Mouse (Mus musculus) cortical plate, adult 2 months (tissue): ENCODE data around the gene Csnk2a2.

Experiments
- CTCF ChIP-seq: fragments of 200-500 bp; IDR thresholded peaks from 2 replicates; pipeline ENCODE4 v1.5.1; 2011; ENCODE audit warnings: mild to moderate bottlenecking, control low read depth, low read length; ENCODE audit not compliant: insufficient read depth; ENCODE audit errors: extremely low read depth
- POLR2A ChIP-seq: fragments of 200-500 bp; IDR thresholded peaks from 2 replicates; pipeline ENCODE4 v1.6.1; 2011; ENCODE audit warnings: mild to moderate bottlenecking, low read length, control low read depth; ENCODE audit not compliant: insufficient read depth; ENCODE audit errors: extremely low read depth

- TF ChIP-seq POLR2A = no peak
- no peak for TF ChIP-seq CTCF
Observed at GRCm38 (mm10) chr8:95439421-95439820, 50.4 kb downstream of the Csnk2a2 start.
